Mouse (Mus musculus) kidney, adult 11 months (tissue): ENCODE results near the gene Rsph3a.

Source experiments
- DNase-seq: peaks from one replicate; pipeline ENCODE4 v3.0.0; 2022

The Rsph3a gene

GRCm38 (mm10) chr17:7945117-7946052, at the start of gene Rsph3a:
Rsph3a (plus strand) TSS chr17:7945614.
- DNase-seq, result peak; percentile 88

GRCm38 (mm10) chr17:7896047-7896635, 49.3 kb upstream of the Rsph3a start:
- no peak for DNase-seq

- DNase-seq, result no peak
Observed at GRCm38 (mm10) chr17:7897120-7897519, 48.3 kb upstream of the Rsph3a start.

- DNase-seq, result no peak
Observed at GRCm38 (mm10) chr17:7897756-7898155, 47.7 kb upstream of the Rsph3a start.

- DNase-seq, result no peak
Observed at GRCm38 (mm10) chr17:7899233-7899632, 46.2 kb upstream of the Rsph3a start.

GRCm38 (mm10) chr17:7899961-7900360, 45.5 kb upstream of the Rsph3a start:
- no peak for DNase-seq

- DNase-seq, result no peak
Observed at GRCm38 (mm10) chr17:7901536-7901935, 43.9 kb upstream of the Rsph3a start.

GRCm38 (mm10) chr17:7902362-7902761, 43.1 kb upstream of the Rsph3a start:
- no peak for DNase-seq

GRCm38 (mm10) chr17:7904992-7905391, 40.4 kb upstream of the Rsph3a start:
- DNase-seq, result no peak

- no peak for DNase-seq
Observed at GRCm38 (mm10) chr17:7905936-7906685, 39.3 kb upstream of the Rsph3a start.

GRCm38 (mm10) chr17:7914596-7915227, 30.7 kb upstream of the Rsph3a start:
- no peak for DNase-seq

- DNase-seq, result no peak
Observed at GRCm38 (mm10) chr17:7915791-7916190, 29.6 kb upstream of the Rsph3a start.

- no peak for DNase-seq
Observed at GRCm38 (mm10) chr17:7916782-7917574, 28.4 kb upstream of the Rsph3a start.

GRCm38 (mm10) chr17:7918355-7918754, 27.1 kb upstream of the Rsph3a start:
- DNase-seq, result no peak

- DNase-seq, result no peak
Observed at GRCm38 (mm10) chr17:7919209-7919608, 26.2 kb upstream of the Rsph3a start.

GRCm38 (mm10) chr17:7922564-7922963, 22.9 kb upstream of the Rsph3a start:
- peak; percentile 57 for DNase-seq

GRCm38 (mm10) chr17:7924185-7924725, 21.2 kb upstream of the Rsph3a start:
- no peak for DNase-seq

- DNase-seq, result no peak
Observed at GRCm38 (mm10) chr17:7925413-7926160, 19.8 kb upstream of the Rsph3a start, which contains the start of gene Tagap. Tagap (plus strand) TSS chr17:7926000.

- peak; percentile 45 for DNase-seq
Observed at GRCm38 (mm10) chr17:7927582-7928535, 17.6 kb upstream of the Rsph3a start.

GRCm38 (mm10) chr17:7928662-7929061, 16.8 kb upstream of the Rsph3a start:
- DNase-seq, result no peak
